Mouse (Mus musculus) heart, postnatal 0 days (tissue): ENCODE results near the gene Gm6034. TPM values are rescaled to one million over a fixed set of nuclear protein-coding genes. Genes with fewer than 3 reads are reported as not detected.

Experiments
- polyA plus RNA-seq: library from polyadenylated mRNA; unstranded; fragments of >200 nt; fragmentation: Nextera tagmentation; extraction: Ambion mirVana; gene quantifications from 2 replicates; pipeline ENCODE4 v1.2.1, GENCODE M21; 2015
- total RNA-seq: library from RNA; depleted of rRNA; stranded (reverse); fragments of >200 nt; gene quantifications from 2 replicates; pipeline ENCODE4 v1.2.3, GENCODE M21; 2014; ENCODE audit warnings: low replicate concordance; rRNA removed

Gene Gm6034
- total and polyA plus RNA-seq, 2 experiments from 2014 or later, result not detected

Other genes with a start within 250 kb of the Gm6034 start
- 41.7 and 50.5 TPM in 2 replicates for gene Ier3, start 221.3 kb upstream of the Gm6034 start, total RNA-seq
- 70.7 and 79.4 TPM in 2 replicates for gene Ier3, start 221.3 kb upstream of the Gm6034 start, polyA plus RNA-seq
- gene Flot1, start 219.7 kb upstream of the Gm6034 start, total RNA-seq, result 161 and 163 TPM in 2 replicates
- gene Flot1, start 219.7 kb upstream of the Gm6034 start, polyA plus RNA-seq, result 122 and 132 TPM in 2 replicates
- 1,043 and 1,325 TPM in 2 replicates for gene Tubb5, start 204.7 kb upstream of the Gm6034 start, total RNA-seq
- 259 and 267 TPM in 2 replicates for gene Tubb5, start 204.7 kb upstream of the Gm6034 start, polyA plus RNA-seq
- 5.4 and 25.0 TPM in 2 replicates for gene Mdc1, start 201.4 kb upstream of the Gm6034 start, total RNA-seq
- 2.3 and 3.0 TPM in 2 replicates for gene Mdc1, start 201.4 kb upstream of the Gm6034 start, polyA plus RNA-seq
- gene Nrm, start 181.6 kb upstream of the Gm6034 start, total RNA-seq, result 16.1 and 36.2 TPM in 2 replicates
- 18.0 and 21.6 TPM in 2 replicates for gene Nrm, start 181.6 kb upstream of the Gm6034 start, polyA plus RNA-seq
- gene Ppp1r18, start 177.4 kb upstream of the Gm6034 start, total RNA-seq, result 30.0 and 35.0 TPM in 2 replicates
- gene Ppp1r18, start 177.4 kb upstream of the Gm6034 start, polyA plus RNA-seq, result 10.0 and 11.6 TPM in 2 replicates
- gene Dhx16, start 163.1 kb upstream of the Gm6034 start, total RNA-seq, result 18.2 and 24.1 TPM in 2 replicates
- gene Dhx16, start 163.1 kb upstream of the Gm6034 start, polyA plus RNA-seq, result 14.9 and 15.0 TPM in 2 replicates
- 32.5 and 36.6 TPM in 2 replicates for gene 2310061I04Rik, start 145.5 kb upstream of the Gm6034 start, total RNA-seq
- gene 2310061I04Rik, start 145.5 kb upstream of the Gm6034 start, polyA plus RNA-seq, result 51.9 and 53.1 TPM in 2 replicates
- 28.6 and 31.0 TPM in 2 replicates for gene Atat1, start 132.9 kb upstream of the Gm6034 start, total RNA-seq
- 19.1 and 19.8 TPM in 2 replicates for gene Atat1, start 132.9 kb upstream of the Gm6034 start, polyA plus RNA-seq
- gene Mrps18b, start 126.6 kb upstream of the Gm6034 start, total RNA-seq, result 38.0 and 73.7 TPM in 2 replicates
- gene Mrps18b, start 126.6 kb upstream of the Gm6034 start, polyA plus RNA-seq, result 68.6 and 77.0 TPM in 2 replicates
- gene Ppp1r10, start 126.5 kb upstream of the Gm6034 start, total RNA-seq, result 11.2 and 20.7 TPM in 2 replicates
- gene Ppp1r10, start 126.5 kb upstream of the Gm6034 start, polyA plus RNA-seq, result 14.8 and 20.2 TPM in 2 replicates
- gene Abcf1, start 73.2 kb upstream of the Gm6034 start, total RNA-seq, result 44.0 and 47.0 TPM in 2 replicates
- 68.5 and 74.5 TPM in 2 replicates for gene Abcf1, start 73.2 kb upstream of the Gm6034 start, polyA plus RNA-seq
- gene Gnl1, start 63.1 kb upstream of the Gm6034 start, total RNA-seq, result 18.7 and 27.2 TPM in 2 replicates
- gene Gnl1, start 63.1 kb upstream of the Gm6034 start, polyA plus RNA-seq, result 26.2 and 30.0 TPM in 2 replicates
- 0.61 and 20.4 TPM in 2 replicates for gene Prr3, start 62.7 kb upstream of the Gm6034 start, total RNA-seq
- 6.7 and 8.6 TPM in 2 replicates for gene Prr3, start 62.7 kb upstream of the Gm6034 start, polyA plus RNA-seq
- 6.2 TPM in 1 of 2 replicates, not detected in the other for gene H2-T24, start 22.4 kb upstream of the Gm6034 start, total RNA-seq
- 1.8 TPM in 2 replicates for gene H2-T24, start 22.4 kb upstream of the Gm6034 start, polyA plus RNA-seq
- gene H2-T23, start 10.1 kb upstream of the Gm6034 start, total RNA-seq, result 19.2 and 34.8 TPM in 2 replicates
- gene H2-T23, start 10.1 kb upstream of the Gm6034 start, polyA plus RNA-seq, result 10.3 and 10.8 TPM in 2 replicates
- gene H2-T22, start 214 bp upstream of the Gm6034 start, total RNA-seq, result 17.4 and 19.6 TPM in 2 replicates
- 8.2 and 8.4 TPM in 2 replicates for gene H2-T22, start 214 bp upstream of the Gm6034 start, polyA plus RNA-seq
- not detected in 2 replicates for gene Gm11127, start 15.4 kb downstream of the Gm6034 start, total RNA-seq
- not detected in 2 replicates for gene Gm11127, start 15.4 kb downstream of the Gm6034 start, polyA plus RNA-seq
- 0.35 TPM in 1 of 2 replicates, not detected in the other for gene Gm19684, start 78.7 kb downstream of the Gm6034 start, total RNA-seq
- gene Gm19684, start 78.7 kb downstream of the Gm6034 start, polyA plus RNA-seq, result not detected in 2 replicates
- not detected in 2 replicates for gene Gm7030, start 86.5 kb downstream of the Gm6034 start, total RNA-seq
- not detected in 2 replicates for gene Gm7030, start 86.5 kb downstream of the Gm6034 start, polyA plus RNA-seq
- not detected in 2 replicates for gene Gm8909, start 125.6 kb downstream of the Gm6034 start, total RNA-seq
- gene Gm8909, start 125.6 kb downstream of the Gm6034 start, polyA plus RNA-seq, result not detected in 2 replicates
- not detected in 2 replicates for gene H2-T3, start 147.3 kb downstream of the Gm6034 start, total RNA-seq
- gene H2-T3, start 147.3 kb downstream of the Gm6034 start, polyA plus RNA-seq, result not detected in 2 replicates
- 5.5 and 28.3 TPM in 2 replicates for gene Rpp21, start 215.1 kb downstream of the Gm6034 start, total RNA-seq
- 89.0 and 97.8 TPM in 2 replicates for gene Rpp21, start 215.1 kb downstream of the Gm6034 start, polyA plus RNA-seq
- 7.4 and 14.3 TPM in 2 replicates for gene Trim39, start 229.3 kb downstream of the Gm6034 start, total RNA-seq
- gene Trim39, start 229.3 kb downstream of the Gm6034 start, polyA plus RNA-seq, result 4.8 and 5.1 TPM in 2 replicates
- not detected in 2 replicates for gene H2-M10.2, start 243.5 kb downstream of the Gm6034 start, total RNA-seq
- gene H2-M10.2, start 243.5 kb downstream of the Gm6034 start, polyA plus RNA-seq, result not detected in 2 replicates